ENCODE assay signal across 11 mouse cellular contexts in genomic region chr5:101703374-101704260, GRCm38 (mm10). TPM values are rescaled to one million over a fixed set of nuclear protein-coding genes. Genes with fewer than 3 reads are reported as not detected.
A peak's percentile ranks its signal among the peaks of the same experiment; 100 is the strongest.
DNase-seq lines count a peak whose midpoint lies in the region; ATAC-seq lines count a peak whose summit lies in the region.
"Had no signal": no experiment of that assay in that cellular context is flagged by ENCODE, and none has a peak within 500 bp of the region (broad histone marks: within the 10 kb centered on the region; RNA-seq: fewer than 3 reads in every experiment).

No protein-coding gene starts in this region.

- ATAC-seq in heart, embryonic 12.5 days (ENCODE audit: insufficient number of reproducible peaks, low FRiP score) = no peak
- no peak for ATAC-seq in midbrain, embryonic 14.5 days (ENCODE audit: low FRiP score, low TSS enrichment)
- ATAC-seq in midbrain, embryonic 16.5 days = no peak
- no peak for ATAC-seq in heart, embryonic 13.5 days (ENCODE audit: extremely low read depth, insufficient number of reproducible peaks, low FRiP score, low TSS enrichment)
- no peak for ATAC-seq in midbrain, embryonic 11.5 days (ENCODE audit: low FRiP score)
- no peak for ATAC-seq in monocyte, adult 5-6 weeks (replicated peaks; ENCODE audit: insufficient number of reproducible peaks, low FRiP score, low TSS enrichment, poor library complexity, severe bottlenecking)

- no peak overlapping the region for H3K27ac ChIP-seq in heart, embryonic 12.5 days (ENCODE audit: poor library complexity, severe bottlenecking)
- no peak overlapping the region for H3K27ac ChIP-seq in midbrain, embryonic 14.5 days (replicated peaks; ENCODE audit: low read depth, low read length)
- H3K27ac ChIP-seq in midbrain, embryonic 16.5 days (ENCODE audit: low read length) = no peak overlapping the region
- H3K27ac ChIP-seq in heart, embryonic 13.5 days (replicated peaks) = no peak overlapping the region
- no peak overlapping the region for H3K27ac ChIP-seq in midbrain, embryonic 11.5 days (ENCODE audit: low read depth, low read length)
- H3K27ac ChIP-seq: macrophage had no signal

- no peak overlapping the region for H3K9ac ChIP-seq in heart, embryonic 12.5 days
- no peak overlapping the region for H3K9ac ChIP-seq in midbrain, embryonic 14.5 days (replicated peaks; ENCODE audit: low read length)
- no peak overlapping the region for H3K9ac ChIP-seq in midbrain, embryonic 16.5 days (ENCODE audit: low read depth, low read length)
- peak overlapping the region; percentile 28; the same call in 1 of the 2 replicates for H3K9ac ChIP-seq in heart, embryonic 13.5 days
- H3K9ac ChIP-seq in midbrain, embryonic 11.5 days (ENCODE audit: low read length) = no peak overlapping the region

- no peaks in the 10 kb centered on the region for H3K9me3 ChIP-seq in heart, embryonic 12.5 days (replicated peaks)
- no peaks in the 10 kb centered on the region for H3K9me3 ChIP-seq in midbrain, embryonic 14.5 days (ENCODE audit: control insufficient read depth, low read length)
- no peaks in the 10 kb centered on the region for H3K9me3 ChIP-seq in midbrain, embryonic 16.5 days (replicated peaks; ENCODE audit: control insufficient read depth, low read length, poor library complexity, severe bottlenecking)
- H3K9me3 ChIP-seq in heart, embryonic 13.5 days = no peaks in the 10 kb centered on the region
- no peaks in the 10 kb centered on the region for H3K9me3 ChIP-seq in midbrain, embryonic 11.5 days (ENCODE audit: control insufficient read depth, low read length)

- no peaks in the 10 kb centered on the region for H3K36me3 ChIP-seq in heart, embryonic 12.5 days
- no peaks in the 10 kb centered on the region for H3K36me3 ChIP-seq in midbrain, embryonic 14.5 days (ENCODE audit: control insufficient read depth, insufficient read depth, low read length)
- H3K36me3 ChIP-seq in midbrain, embryonic 16.5 days (ENCODE audit: control insufficient read depth, insufficient read depth, low read length) = no peaks in the 10 kb centered on the region
- H3K36me3 ChIP-seq in heart, embryonic 13.5 days = no peaks in the 10 kb centered on the region
- no peaks in the 10 kb centered on the region for H3K36me3 ChIP-seq in midbrain, embryonic 11.5 days (ENCODE audit: control insufficient read depth, insufficient read depth, low read length)

- H3K4me3 ChIP-seq in heart, embryonic 12.5 days = peak overlapping the region; percentile 10; the same call in 1 of the 2 replicates
- H3K4me3 ChIP-seq in midbrain, embryonic 14.5 days (replicated peaks; ENCODE audit: low read depth, low read length) = no peak overlapping the region
- H3K4me3 ChIP-seq in midbrain, embryonic 16.5 days (ENCODE audit: low read depth, low read length) = no peak overlapping the region
- peak overlapping the region; percentile 35 for H3K4me3 ChIP-seq in heart, embryonic 13.5 days
- no peak overlapping the region for H3K4me3 ChIP-seq in midbrain, embryonic 11.5 days (ENCODE audit: low read depth, low read length)

- H3K4me2 ChIP-seq in heart, embryonic 12.5 days = peak overlapping the region; percentile 32
- no peak overlapping the region for H3K4me2 ChIP-seq in midbrain, embryonic 14.5 days (ENCODE audit: low read length)
- H3K4me2 ChIP-seq in midbrain, embryonic 16.5 days (ENCODE audit: low read length) = no peak overlapping the region
- H3K4me2 ChIP-seq in heart, embryonic 13.5 days = peak overlapping the region; percentile 54
- no peak overlapping the region for H3K4me2 ChIP-seq in midbrain, embryonic 11.5 days

- DNase-seq in heart, adult 9 months (ENCODE audit: low spot score in 2 of 2) = no peak
- peak; percentile 10 for DNase-seq in midbrain, embryonic 14.5 days
- peak; percentile 6 for DNase-seq in skeletal muscle tissue, adult 2 months (ENCODE audit: low read depth, low spot score)
- no peak for DNase-seq in midbrain, embryonic 11.5 days (ENCODE audit: low spot score, missing footprints)
- DNase-seq: spleen, adult 18-20 months had no signal

- WGBS in heart, embryonic 12.5 days = 51% methylated on average over 24 of the region's 25 CpGs
- 84% methylated on average over 24 of the region's 25 CpGs for WGBS in midbrain, embryonic 14.5 days
- WGBS in midbrain, embryonic 16.5 days = 81% methylated on average over 24 of the region's 25 CpGs
- WGBS in heart, embryonic 13.5 days = 48% methylated on average over 24 of the region's 25 CpGs
- 79% methylated on average over 24 of the region's 25 CpGs for WGBS in midbrain, embryonic 11.5 days

- H3K4me1 ChIP-seq in heart, embryonic 12.5 days (replicated peaks) = no peaks in the 10 kb centered on the region
- H3K4me1 ChIP-seq in midbrain, embryonic 14.5 days (ENCODE audit: control insufficient read depth, insufficient read depth, low read length) = no peaks in the 10 kb centered on the region
- no peaks in the 10 kb centered on the region for H3K4me1 ChIP-seq in midbrain, embryonic 16.5 days (ENCODE audit: control insufficient read depth, insufficient read depth, low read length)
- H3K4me1 ChIP-seq in heart, embryonic 13.5 days = 0 out of 2 replicates have a peak, but pooled peaks cover 6% of the 10 kb centered on the region
- H3K4me1 ChIP-seq in midbrain, embryonic 11.5 days (ENCODE audit: control insufficient read depth, insufficient read depth, low read length) = no peaks in the 10 kb centered on the region

- no peaks in the 10 kb centered on the region; the same call in 1 of the 2 replicates for H3K27me3 ChIP-seq in heart, embryonic 12.5 days (replicated peaks)
- H3K27me3 ChIP-seq in midbrain, embryonic 14.5 days (ENCODE audit: control insufficient read depth, insufficient read depth, low read length) = no peaks in the 10 kb centered on the region
- no peaks in the 10 kb centered on the region for H3K27me3 ChIP-seq in midbrain, embryonic 16.5 days (ENCODE audit: control insufficient read depth, insufficient read depth, low read depth, low read length)
- H3K27me3 ChIP-seq in heart, embryonic 13.5 days (replicated peaks) = peaks cover 4% of the 10 kb centered on the region; the same call in 1 of the 2 replicates
- no peaks in the 10 kb centered on the region for H3K27me3 ChIP-seq in midbrain, embryonic 11.5 days (ENCODE audit: control insufficient read depth, insufficient read depth, low read length)

RNA-seq across cellular contexts. Expression of gene Nkx6-1, which starts 38.8 kb away (rescaled TPM):
- 0.05 TPM in 1 of 2 replicates, not detected in the other for polyA plus RNA-seq in heart, embryonic 12.5 days (2016; fragmentation: Nextera tagmentation; extraction: Ambion mirVana)
- polyA plus RNA-seq in midbrain, embryonic 14.5 days (2014; fragmentation: Nextera tagmentation; extraction: Ambion mirVana) = 2.8 and 3.1 TPM in 2 replicates
- 0.94 and 1.6 TPM in 2 replicates for polyA plus RNA-seq in midbrain, embryonic 16.5 days (2015; fragmentation: Nextera tagmentation; extraction: Ambion mirVana)
- polyA plus RNA-seq in heart, embryonic 13.5 days (2015; fragmentation: Nextera tagmentation; extraction: Ambion mirVana) = 0.08 and 0.19 TPM in 2 replicates
- polyA plus RNA-seq in midbrain, embryonic 11.5 days (2014; fragmentation: Nextera tagmentation; extraction: Ambion mirVana) = 9.3 and 10.5 TPM in 2 replicates
- total RNA-seq in monocyte, adult 5-6 weeks (2017) = not detected in 3 replicates
- total RNA-seq: hematopoietic stem cell, adult 5-6 weeks had no signal
- polyA plus RNA-seq: macrophage had no signal

Comparison
In these comparisons a context has a peak if more than half of its experiments do, and no peak if none do; other contexts are left out.
1. DNase-seq: peak in midbrain, embryonic 14.5 days (single experiment) and skeletal muscle tissue, adult 2 months (single experiment); none in heart, adult 9 months (0 of 2) and midbrain, embryonic 11.5 days (single experiment).
2. H3K4me2 ChIP-seq: peak in heart, embryonic 12.5 days (single experiment) and heart, embryonic 13.5 days (single experiment); none in midbrain, embryonic 14.5 days (single experiment), midbrain, embryonic 16.5 days (single experiment) and midbrain, embryonic 11.5 days (single experiment).
3. H3K4me3 ChIP-seq: peak in heart, embryonic 12.5 days (single experiment) and heart, embryonic 13.5 days (single experiment); none in midbrain, embryonic 14.5 days (single experiment), midbrain, embryonic 16.5 days (single experiment) and midbrain, embryonic 11.5 days (single experiment).